Mouse (Mus musculus) forebrain, embryonic 14.5 days (tissue): Measurements from ENCODE around the gene Cib4. TPM values are rescaled to one million over a fixed set of nuclear protein-coding genes. Genes with fewer than 3 reads are reported as not detected.

ENCODE experiments used
- ATAC-seq: fragments of 200-750 bp; cut with Nextera tagmentation; 2 replicates; pipeline ENCODE4 v1.8.0; 2017; ENCODE audit warnings: mild to moderate bottlenecking, moderate library complexity
- DNase-seq: peaks from one replicate; pipeline ENCODE4 v3.0.0-alpha.2; 2015; ENCODE audit warnings: low spot score
- H3K27ac ChIP-seq: fragments of 300-500 bp; sonication (generic); 2 replicates; pipeline ENCODE4 v1.5.1; 2014; ENCODE audit warnings: low read depth, mild to moderate bottlenecking, control low read depth, low read length, moderate library complexity
- H3K27me3 ChIP-seq: fragments of 300-500 bp; sonication (generic); replicated peaks from 2 replicates; pipeline ENCODE4 v1.6.1; 2014; ENCODE audit warnings: low read length, control low read depth, mixed read lengths; ENCODE audit not compliant: control insufficient read depth, insufficient read depth
- H3K36me3 ChIP-seq: fragments of 300-500 bp; sonication (generic); 2 replicates; pipeline ENCODE4 v1.6.1; 2014; ENCODE audit warnings: low read length, control low read depth; ENCODE audit not compliant: control insufficient read depth, insufficient read depth
- H3K4me1 ChIP-seq: fragments of 300-500 bp; sonication (generic); 2 replicates; pipeline ENCODE4 v1.6.1; 2014; ENCODE audit warnings: antibody characterized with exemption, low read length, control low read depth; ENCODE audit not compliant: control insufficient read depth, insufficient read depth
- H3K4me2 ChIP-seq: fragments of 300-500 bp; sonication (generic); 2 replicates; pipeline ENCODE4 v1.6.1; 2014; ENCODE audit warnings: mild to moderate bottlenecking, control low read depth, low read length
- H3K4me3 ChIP-seq: fragments of 300-500 bp; sonication (generic); 2 replicates; pipeline ENCODE4 v1.5.1; 2014; ENCODE audit warnings: low read depth, low read length, control low read depth
- H3K9ac ChIP-seq: fragments of 300-500 bp; sonication (generic); 2 replicates; pipeline ENCODE4 v1.6.1; 2014; ENCODE audit warnings: mild to moderate bottlenecking, low read length, control low read depth, moderate library complexity
- H3K9me3 ChIP-seq: fragments of 300-500 bp; sonication (generic); replicated peaks from 2 replicates; pipeline ENCODE4 v1.6.1; 2016; ENCODE audit warnings: low read length, control low read depth, mixed read lengths; ENCODE audit not compliant: control insufficient read depth
- WGBS: fragments of 180-500 bp; shearing (Covaris S2); extraction: QIAGEN DNeasy Blood & Tissue Kit; methylation state at CpG from one replicate; pipeline ENCODE4 v1.1.7; 2014; 5-methylcytosine and 5-hydroxymethylcytosine counted together
- polyA plus RNA-seq: library from polyadenylated mRNA; unstranded; fragments of >200 nt; fragmentation: Nextera tagmentation; extraction: Ambion mirVana; gene quantifications from 2 replicates; pipeline ENCODE4 v1.2.1, GENCODE M21; 2014

The Cib4 gene
- polyA plus RNA-seq, 1 experiment from 2014 or later: not detected

- 66% methylated on average over 3 of the region's 3 CpGs for WGBS
- no peak for DNase-seq
- ATAC-seq: no peak
- Histone ChIP-seq H3K4me2 (no peak overlapping the region), H3K4me3 (no peak overlapping the region), H3K36me3 (no peaks in the 10 kb centered on the region), H3K4me1 (0 out of 2 replicates have a peak, but pooled peaks cover 2% of the 10 kb centered on the region), H3K27ac (no peak overlapping the region), H3K27me3 (peaks cover 15% of the 10 kb centered on the region), H3K9me3 (no peaks in the 10 kb centered on the region), H3K9ac (no peak overlapping the region)
These were observed 43.9 kb upstream of the Cib4 start for GRCm38 (mm10) chr5:30589546-30589945.

DNA sequence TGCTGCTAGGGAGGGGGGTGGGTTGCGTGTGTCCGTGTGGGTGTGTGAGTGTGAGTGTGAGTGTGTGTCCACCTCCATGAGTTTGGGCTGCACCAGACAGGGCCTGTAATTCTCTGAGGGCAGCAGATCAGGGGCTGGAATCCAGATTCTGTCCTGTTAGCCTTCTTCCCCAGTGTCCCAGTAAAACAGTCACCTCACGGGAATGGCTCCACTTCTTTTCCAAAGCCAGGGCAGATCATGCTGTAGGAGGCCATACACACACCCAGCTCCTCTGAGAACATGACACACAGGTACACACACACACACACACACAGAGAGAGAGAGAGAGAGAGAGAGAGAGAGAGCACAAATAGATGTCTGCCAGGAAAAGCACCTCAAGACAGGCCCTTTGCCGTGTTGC is 43.4 kb upstream of the Cib4 start:
- DNase-seq: no peak
- H3K4me3 ChIP-seq: peak overlapping the region; percentile 46
- H3K9ac ChIP-seq: peak overlapping the region; percentile 70; the same call in 1 of the 2 replicates
- no peak overlapping the region for H3K27ac ChIP-seq
- no peaks in the 10 kb centered on the region for H3K36me3 ChIP-seq
- ATAC-seq: no peak
- WGBS: 33% methylated on average over 4 of the region's 4 CpGs
- no peaks in the 10 kb centered on the region for H3K9me3 ChIP-seq
- peak overlapping the region; percentile 90 for H3K4me2 ChIP-seq
- peaks cover 15% of the 10 kb centered on the region for H3K27me3 ChIP-seq
- 0 out of 2 replicates have a peak, but pooled peaks cover 2% of the 10 kb centered on the region for H3K4me1 ChIP-seq

DNA sequence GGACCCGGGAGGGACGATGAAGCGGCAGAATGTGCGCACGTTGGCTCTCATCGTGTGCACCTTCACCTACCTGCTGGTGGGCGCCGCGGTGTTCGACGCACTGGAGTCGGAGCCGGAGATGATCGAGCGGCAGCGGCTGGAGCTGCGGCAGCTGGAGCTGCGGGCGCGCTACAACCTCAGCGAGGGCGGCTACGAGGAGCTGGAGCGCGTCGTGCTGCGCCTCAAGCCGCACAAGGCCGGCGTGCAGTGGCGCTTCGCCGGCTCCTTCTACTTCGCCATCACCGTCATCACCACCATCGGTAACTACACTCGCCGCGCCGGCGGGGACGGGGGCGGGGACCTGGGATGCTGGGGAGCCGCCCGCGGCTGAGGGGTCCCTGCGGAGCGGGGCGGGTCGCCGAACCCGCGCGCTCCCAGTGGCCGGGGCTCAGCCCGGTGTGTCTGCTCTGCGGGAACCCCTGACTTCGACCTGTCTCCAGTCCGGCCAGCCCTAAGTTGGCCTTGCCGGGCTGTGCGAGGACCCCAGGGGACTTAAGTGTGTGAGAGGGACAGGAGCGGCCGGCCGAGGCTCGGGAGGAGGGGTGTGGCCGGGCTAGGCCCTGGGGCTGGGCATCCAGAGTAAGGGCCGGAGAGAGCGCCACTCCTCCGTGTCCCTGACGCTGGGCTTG is 42.8 kb upstream of the Cib4 start:
- 0 out of 2 replicates have a peak, but pooled peaks cover 2% of the 10 kb centered on the region for H3K4me1 ChIP-seq
- peak overlapping the region; percentile 70 for H3K9ac ChIP-seq
- no peaks in the 10 kb centered on the region for H3K36me3 ChIP-seq
- WGBS: 1% methylated on average over 62 of the region's 70 CpGs
- H3K27ac ChIP-seq: peak overlapping the region; percentile 44; the same call in 1 of the 2 replicates
- H3K9me3 ChIP-seq: no peaks in the 10 kb centered on the region
- peak overlapping the region; percentile 90 for H3K4me2 ChIP-seq
- H3K27me3 ChIP-seq: peaks cover 15% of the 10 kb centered on the region
- DNase-seq (peak; percentile 60), ATAC-seq (peak; percentile 77)
- H3K4me3 ChIP-seq: peak overlapping the region; percentile 46

DNA sequence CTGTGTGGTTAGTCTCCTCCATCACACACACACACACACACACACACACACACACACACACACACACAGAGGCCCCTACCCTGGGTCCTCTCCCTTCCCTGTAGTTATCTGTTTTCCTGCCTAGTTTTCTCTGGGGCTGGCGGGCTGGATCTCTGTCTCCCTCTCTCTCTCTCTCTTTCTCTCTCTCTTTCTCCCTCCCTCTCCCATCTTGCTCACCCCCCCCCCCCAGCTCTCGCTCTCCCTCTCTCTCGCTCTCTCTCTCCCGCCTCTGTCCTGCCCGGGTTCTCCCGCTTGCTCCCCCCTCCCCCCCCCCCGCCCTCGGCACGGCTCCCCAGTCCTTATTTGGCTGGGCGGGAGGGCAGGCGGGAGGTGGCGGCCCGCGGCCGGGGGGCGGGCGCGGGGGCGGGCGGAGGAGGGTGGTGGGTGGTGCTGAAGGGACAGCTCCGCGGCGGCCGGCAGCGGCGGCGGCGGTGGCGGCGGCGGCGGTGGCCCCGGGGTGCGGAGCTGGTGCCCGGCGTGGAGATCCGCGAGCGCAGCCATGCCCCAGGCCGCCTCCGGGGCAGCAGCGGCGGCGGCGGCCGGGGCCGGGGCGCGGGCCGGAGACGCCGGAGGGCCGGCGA is 42.2 kb upstream of the Cib4 start, which contains the start of gene Kcnk3:
TSS of gene Kcnk3 (plus strand) at position 490 of the 620 bp plus-strand sequence.
- H3K4me1 ChIP-seq: 0 out of 2 replicates have a peak, but pooled peaks cover 2% of the 10 kb centered on the region
- H3K9ac ChIP-seq: peak within 1 kb of the TSS; percentile 70
- no peaks in the 10 kb centered on the region for H3K36me3 ChIP-seq
- peak within 1 kb of the TSS; percentile 44; the same call in 1 of the 2 replicates for H3K27ac ChIP-seq
- ATAC-seq (peak; percentile 69), DNase-seq (peak; percentile 35)
- WGBS: under 1% methylated on average over 26 of the region's 54 CpGs
- H3K9me3 ChIP-seq: no peaks in the 10 kb centered on the region
- peak within 1 kb of the TSS; percentile 46 for H3K4me3 ChIP-seq
- H3K4me2 ChIP-seq: peak within 1 kb of the TSS; percentile 90
- H3K27me3 ChIP-seq: peaks cover 15% of the 10 kb centered on the region

DNA sequence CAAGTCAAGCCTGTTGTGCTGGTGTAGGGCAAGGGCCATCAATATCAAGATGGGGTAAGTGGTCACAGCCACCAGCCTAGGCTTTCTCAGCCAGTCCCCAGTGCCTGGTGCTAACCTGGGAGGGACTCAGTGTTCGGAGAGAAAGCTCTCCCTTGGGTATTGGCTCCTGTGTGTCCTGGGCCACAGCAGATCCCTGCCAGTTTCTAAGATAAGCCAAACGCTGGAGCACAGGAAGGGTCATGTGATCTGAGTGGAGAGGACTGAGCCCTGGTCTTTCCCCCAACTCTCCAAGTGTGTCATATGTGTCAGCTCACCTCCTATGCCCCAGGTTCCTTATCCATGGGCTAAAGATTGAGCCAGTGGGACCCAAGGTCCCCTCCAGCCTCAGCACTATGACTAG is 41.5 kb upstream of the Cib4 start:
- Histone ChIP-seq H3K36me3 (no peaks in the 10 kb centered on the region), H3K9ac (no peak overlapping the region), H3K4me1 (0 out of 2 replicates have a peak, but pooled peaks cover 2% of the 10 kb centered on the region), H3K4me3 (0 out of 2 replicates have a peak overlapping the region, but pooled peaks have one; percentile 46), H3K9me3 (no peaks in the 10 kb centered on the region), H3K27ac (no peak overlapping the region), H3K27me3 (peaks cover 15% of the 10 kb centered on the region), H3K4me2 (peak overlapping the region; percentile 90; the same call in 1 of the 2 replicates)
- DNase-seq: no peak
- WGBS: 25% methylated on average over 2 of the region's 2 CpGs
- ATAC-seq: no peak

- Histone ChIP-seq H3K4me1 (0 out of 2 replicates have a peak, but pooled peaks cover 2% of the 10 kb centered on the region), H3K4me2 (no peak overlapping the region), H3K9me3 (no peaks in the 10 kb centered on the region), H3K27me3 (peaks cover 15% of the 10 kb centered on the region), H3K27ac (no peak overlapping the region), H3K9ac (no peak overlapping the region), H3K4me3 (no peak overlapping the region), H3K36me3 (no peaks in the 10 kb centered on the region)
- ATAC-seq: no peak
- WGBS: 59% methylated on average over 3 of the region's 3 CpGs
- DNase-seq: no peak
These were observed 41.0 kb upstream of the Cib4 start for GRCm38 (mm10) chr5:30586616-30587015.

DNA sequence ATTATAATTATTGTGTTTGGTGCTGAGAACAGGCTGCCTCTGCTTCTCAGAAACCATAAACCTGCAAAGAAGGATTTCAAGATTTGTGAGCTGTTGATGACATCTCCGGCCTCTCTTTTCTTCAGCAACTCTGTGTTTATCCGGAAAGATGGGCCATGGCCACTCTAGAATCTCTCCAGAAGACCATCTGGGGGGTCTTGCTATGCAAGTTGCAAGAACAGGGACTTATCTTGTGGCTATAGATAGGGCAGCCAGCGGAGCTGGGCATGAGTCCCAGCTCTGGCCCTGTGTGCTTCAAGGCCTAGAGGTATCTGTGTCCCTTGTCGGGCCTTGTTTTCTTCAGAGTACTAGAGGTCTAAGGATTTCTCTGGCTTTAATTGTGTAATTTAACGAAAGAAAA is 36.4 kb upstream of the Cib4 start:
- Histone ChIP-seq H3K36me3 (no peaks in the 10 kb centered on the region), H3K4me2 (no peak overlapping the region), H3K27ac (no peak overlapping the region), H3K27me3 (no peaks in the 10 kb centered on the region), H3K9ac (no peak overlapping the region), H3K4me3 (no peak overlapping the region), H3K9me3 (no peaks in the 10 kb centered on the region), H3K4me1 (no peaks in the 10 kb centered on the region)
- ATAC-seq: no peak
- 83% methylated on average over 5 of the region's 5 CpGs for WGBS
- no peak for DNase-seq

DNA sequence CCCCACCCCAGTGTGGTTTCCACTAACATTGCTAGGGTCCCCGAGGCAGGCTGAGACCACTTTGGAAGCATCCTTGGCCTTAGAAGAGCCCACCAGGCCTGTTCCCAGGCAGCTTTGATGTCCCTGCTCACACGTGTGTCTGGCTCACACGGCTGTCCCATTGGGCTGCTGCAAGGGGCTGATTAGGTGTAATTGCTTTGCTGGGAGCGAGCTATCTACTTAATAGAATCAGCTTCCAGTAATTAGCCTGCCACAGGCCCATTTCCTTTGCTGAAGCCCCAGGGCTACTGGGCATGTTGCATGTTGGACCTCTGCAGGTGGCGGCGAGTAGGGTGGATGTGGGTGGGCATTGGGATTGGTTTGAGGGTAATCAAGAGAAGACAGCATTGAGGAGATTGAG is 35.1 kb upstream of the Cib4 start:
- no peak overlapping the region for H3K27ac ChIP-seq
- 34% methylated on average over 6 of the region's 6 CpGs for WGBS
- no peaks in the 10 kb centered on the region for H3K4me1 ChIP-seq
- ATAC-seq (no peak), DNase-seq (peak; percentile 41)
- no peaks in the 10 kb centered on the region for H3K27me3 ChIP-seq
- H3K9me3 ChIP-seq: no peaks in the 10 kb centered on the region
- no peak overlapping the region for H3K4me3 ChIP-seq
- H3K4me2 ChIP-seq: no peak overlapping the region
- no peak overlapping the region for H3K9ac ChIP-seq
- no peaks in the 10 kb centered on the region for H3K36me3 ChIP-seq
